Mouse (Mus musculus) bone marrow, adult 2 months (tissue): Measurements from ENCODE around the gene Bpnt1. TPM values are rescaled to one million over a fixed set of nuclear protein-coding genes. Genes with fewer than 3 reads are reported as not detected.

ENCODE experiments used
- H3K27ac ChIP-seq: fragments of 200-500 bp; 2 replicates; pipeline ENCODE4 v1.5.1; 2012; ENCODE audit warnings: low read depth, mild to moderate bottlenecking, control low read depth, inconsistent platforms, low read length; ENCODE audit not compliant: control insufficient read depth, poor library complexity, insufficient read depth
- H3K4me1 ChIP-seq: fragments of 200-500 bp; 2 replicates; pipeline ENCODE4 v1.6.1; 2011; ENCODE audit warnings: low read length; ENCODE audit not compliant: control insufficient read depth, insufficient read depth
- H3K4me3 ChIP-seq: fragments of 200-500 bp; replicated peaks from 2 replicates; pipeline ENCODE3; 2011; ENCODE audit warnings: mild to moderate bottlenecking, low read depth, low read length, control low read depth; ENCODE audit not compliant: control insufficient read depth
- CTCF ChIP-seq: fragments of 200-500 bp; IDR thresholded peaks from 2 replicates; pipeline ENCODE4 v1.5.1; 2011; ENCODE audit warnings: low read length, control low read depth; ENCODE audit not compliant: control insufficient read depth, insufficient read depth
- POLR2A ChIP-seq: fragments of 200-500 bp; IDR thresholded peaks from 2 replicates; pipeline ENCODE4 v1.6.1; 2011; ENCODE audit warnings: low read depth, mild to moderate bottlenecking, control low read depth, low read length, borderline replicate concordance; ENCODE audit not compliant: control insufficient read depth
- WGBS: fragments of 180-500 bp; shearing (Covaris S2); methylation state at CpG from one replicate; pipeline ENCODE4 v1.1.7; 2018; 5-methylcytosine and 5-hydroxymethylcytosine counted together
- polyA plus RNA-seq: library from polyadenylated mRNA; stranded (reverse); fragments of >200 nt; gene quantifications from 2 replicates; pipeline ENCODE4 v1.2.4, GENCODE M21; 2011; ENCODE audit warnings: low replicate concordance; ENCODE audit not compliant: missing spikeins, insufficient read depth, insufficient read length

Gene Bpnt1
- polyA plus RNA-seq, 1 experiment: 11.3 TPM

DNA sequence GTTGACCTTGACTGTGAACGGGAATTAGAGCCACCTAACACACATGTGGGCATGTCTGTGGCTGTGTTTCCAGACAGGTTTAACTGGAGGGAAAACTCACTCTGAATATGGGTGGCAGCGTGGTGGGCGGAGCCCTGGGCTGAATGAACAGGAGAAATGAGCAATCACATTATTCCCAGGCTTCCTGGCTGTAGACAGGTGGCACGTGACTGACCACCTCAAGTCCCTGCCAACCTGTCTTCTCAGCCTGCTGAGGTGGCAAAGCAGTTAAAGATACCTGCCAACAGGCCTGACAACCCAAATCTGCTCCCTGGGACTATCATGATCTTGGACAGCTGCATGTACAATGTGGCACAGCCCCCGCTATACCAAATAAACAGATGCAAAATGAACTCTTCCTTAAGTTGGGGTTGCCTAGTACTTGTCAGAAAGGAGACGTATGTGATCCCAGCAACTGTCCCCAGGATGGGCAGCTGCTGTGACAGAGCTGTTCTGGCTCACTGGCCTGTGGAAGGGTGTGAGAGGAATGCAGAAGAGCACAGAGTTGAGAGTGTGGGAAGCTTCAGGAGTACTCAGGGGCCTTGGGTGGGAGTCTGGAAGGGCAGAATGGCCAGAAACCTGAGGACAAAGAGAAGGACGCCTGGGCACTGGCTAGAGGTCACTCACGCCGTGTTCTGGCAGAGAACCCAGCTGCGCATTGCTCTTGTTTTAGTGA lies 39.1 kb upstream of the Bpnt1 start:
- TF ChIP-seq CTCF: no peak
- no peak for TF ChIP-seq POLR2A
- no peak overlapping the region for H3K4me3 ChIP-seq
- 90% methylated on average over 10 of the region's 10 CpGs for WGBS
- no peak overlapping the region for H3K27ac ChIP-seq
- no peaks in the 10 kb centered on the region for H3K4me1 ChIP-seq

- TF ChIP-seq CTCF: no peak
- TF ChIP-seq POLR2A: no peak
- H3K27ac ChIP-seq: no peak overlapping the region
- H3K4me1 ChIP-seq: no peaks in the 10 kb centered on the region
- 88% methylated on average over 7 of the region's 7 CpGs for WGBS
- H3K4me3 ChIP-seq: no peak overlapping the region
Observed at GRCm38 (mm10) chr1:185296850-185297249, 35.1 kb upstream of the Bpnt1 start.

DNA sequence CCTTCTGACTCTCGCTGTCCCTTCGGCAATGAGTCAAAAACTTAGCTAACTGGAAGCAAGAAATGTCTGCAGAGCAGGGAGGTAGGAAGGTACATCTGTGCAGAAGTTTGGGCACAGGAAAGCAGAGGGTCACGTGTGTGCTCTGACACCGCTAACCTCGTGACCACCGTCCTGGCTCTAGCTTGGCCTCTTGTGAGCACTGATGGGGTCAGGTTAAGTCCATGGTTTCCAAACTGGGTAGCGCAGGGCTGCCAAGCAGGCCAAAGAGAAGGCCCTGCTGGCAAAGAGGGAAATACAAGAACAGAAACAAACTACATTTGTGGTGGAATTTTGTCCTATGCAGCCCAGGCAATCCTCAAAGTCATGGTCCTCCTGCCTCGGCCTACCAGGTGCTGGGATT lies 33.5 kb upstream of the Bpnt1 start:
- no peak overlapping the region for H3K27ac ChIP-seq
- H3K4me1 ChIP-seq: no peaks in the 10 kb centered on the region
- H3K4me3 ChIP-seq: no peak overlapping the region
- no peak for TF ChIP-seq CTCF
- 90% methylated on average over 8 of the region's 8 CpGs for WGBS

DNA sequence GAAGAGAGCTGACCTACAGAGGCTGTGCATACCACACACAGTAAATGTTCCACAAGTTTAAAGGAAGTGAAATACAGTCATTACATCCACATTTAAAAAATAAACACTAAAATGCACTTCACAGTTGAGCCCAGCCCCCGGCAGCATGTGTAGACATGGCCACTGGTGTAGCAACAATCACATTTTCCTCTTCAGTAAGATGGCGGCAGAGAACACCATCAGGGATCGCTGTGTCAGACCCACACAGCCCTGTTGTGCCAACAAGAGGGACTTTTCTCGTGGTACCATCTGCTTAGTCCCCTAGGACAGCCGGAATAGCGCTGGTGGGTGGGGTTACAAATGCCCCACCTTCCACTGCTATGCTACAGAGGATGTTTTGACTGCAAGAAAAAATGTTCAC lies 29.1 kb upstream of the Bpnt1 start:
- Histone ChIP-seq H3K27ac (no peak overlapping the region), H3K4me1 (no peaks in the 10 kb centered on the region), H3K4me3 (no peak overlapping the region)
- WGBS: 90% methylated on average over 6 of the region's 6 CpGs
- TF ChIP-seq POLR2A: no peak

GRCm38 (mm10) chr1:185306836-185307235 lies 25.1 kb upstream of the Bpnt1 start:
- Histone ChIP-seq H3K27ac (no peak overlapping the region), H3K4me3 (no peak overlapping the region), H3K4me1 (no peaks in the 10 kb centered on the region)
- no peak for TF ChIP-seq CTCF
- no peak for TF ChIP-seq POLR2A
- WGBS: 93% methylated on average over 12 of the region's 12 CpGs

DNA sequence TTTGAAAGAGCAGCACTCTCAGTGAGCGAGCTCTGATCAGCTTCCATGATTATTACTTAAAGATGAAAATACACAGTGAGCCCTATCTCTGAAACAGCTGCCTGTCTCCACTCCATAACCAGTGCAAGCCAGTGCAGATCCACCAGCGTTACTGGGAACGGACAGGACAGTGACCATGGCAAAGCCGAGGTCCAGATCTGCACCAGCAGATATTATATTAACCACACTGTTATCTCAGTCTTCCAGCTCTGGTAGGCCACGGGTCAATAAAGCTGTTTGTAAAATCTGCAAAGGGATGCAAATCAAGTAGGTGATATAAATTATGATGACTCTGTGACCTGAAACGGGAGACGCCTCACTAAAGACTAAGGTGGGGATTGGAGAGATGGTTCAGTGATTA lies 24.3 kb upstream of the Bpnt1 start:
- Histone ChIP-seq H3K27ac (no peak overlapping the region), H3K4me1 (no peaks in the 10 kb centered on the region), H3K4me3 (no peak overlapping the region)
- no peak for TF ChIP-seq CTCF
- no peak for TF ChIP-seq POLR2A
- 82% methylated on average over 7 of the region's 7 CpGs for WGBS

GRCm38 (mm10) chr1:185308334-185308733 lies 23.6 kb upstream of the Bpnt1 start:
- no peak for TF ChIP-seq POLR2A
- TF ChIP-seq CTCF: no peak
- no peak overlapping the region for H3K4me3 ChIP-seq
- no peak overlapping the region for H3K27ac ChIP-seq
- no peaks in the 10 kb centered on the region for H3K4me1 ChIP-seq
- 96% methylated on average over 2 of the region's 2 CpGs for WGBS

DNA sequence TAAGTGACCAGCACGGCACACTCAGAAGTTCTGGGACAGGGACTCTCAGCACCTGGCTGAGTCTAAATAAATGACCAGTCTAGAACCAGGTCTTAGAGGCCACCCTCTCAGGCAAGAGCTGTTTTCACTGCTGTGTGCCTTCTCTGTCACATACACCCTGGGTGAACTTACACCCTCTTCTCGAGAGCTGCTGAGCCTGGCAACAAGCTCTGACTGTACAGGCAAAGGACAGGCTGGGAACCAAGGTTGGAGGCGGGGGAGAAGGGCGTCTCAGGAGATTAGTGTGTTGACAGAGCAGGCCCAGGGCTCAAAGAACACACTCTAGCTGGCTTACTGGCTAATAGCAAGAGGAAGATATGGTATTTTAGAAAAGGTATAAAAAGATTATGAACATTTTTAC lies 23.0 kb upstream of the Bpnt1 start:
- no peak overlapping the region for H3K4me3 ChIP-seq
- WGBS: 90% methylated on average over 4 of the region's 4 CpGs
- TF ChIP-seq CTCF (no peak), POLR2A (no peak)
- H3K4me1 ChIP-seq: no peaks in the 10 kb centered on the region
- no peak overlapping the region for H3K27ac ChIP-seq

GRCm38 (mm10) chr1:185311949-185312348 lies 20.0 kb upstream of the Bpnt1 start:
- Histone ChIP-seq H3K4me3 (no peak overlapping the region), H3K4me1 (no peaks in the 10 kb centered on the region), H3K27ac (no peak overlapping the region)
- WGBS: 92% methylated on average over 9 of the region's 9 CpGs
- no peak for TF ChIP-seq CTCF
- no peak for TF ChIP-seq POLR2A
